Mouse (Mus musculus): ENCODE results near the gene Pdzd4.

DNA sequence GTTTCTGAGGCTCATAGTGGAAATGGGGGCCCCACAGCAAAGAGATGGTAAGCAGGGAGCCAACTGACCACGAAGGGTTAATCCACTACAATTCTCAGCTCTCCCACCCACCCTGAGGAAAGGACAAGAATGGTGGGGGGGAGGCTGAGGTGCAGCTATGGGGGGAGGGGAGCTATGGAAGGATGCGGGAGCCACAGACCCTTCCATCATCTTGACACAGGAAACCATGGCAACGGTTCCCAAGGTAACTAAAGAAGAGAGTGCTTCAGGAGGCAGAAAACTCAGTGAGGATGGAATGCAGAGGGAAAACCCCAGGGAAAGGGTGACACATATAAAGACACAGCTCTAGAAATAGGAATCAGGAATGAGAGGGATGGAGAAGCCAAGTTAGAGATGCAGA is 39.9 kb upstream of the Pdzd4 start:
- no peak for TF ChIP-seq CTCF (IDR thresholded peaks at IDR 0.05)
- no peak for TF ChIP-seq EP300 (IDR thresholded peaks at IDR 0.05; ENCODE audit: insufficient read depth, low read depth, low read length)

Measured in heart, adult 2 months (tissue).